Mouse (Mus musculus): ENCODE results near the gene Adgrv1.

GRCm38 (mm10) chr13:81347261-81347980, 285.5 kb downstream of the Adgrv1 start:
- TF ChIP-seq CTCF (IDR thresholded peaks at IDR 0.05; ENCODE audit: low read depth) (no peak), EP300 (IDR thresholded peaks at IDR 0.05; ENCODE audit: low read depth) (no peak)
